Mouse (Mus musculus): Measurements from ENCODE around the gene Gapt.
"Not testable (repeated sequence)": the region's sequence is repeated elsewhere in the genome, so short reads cannot be mapped to it uniquely, and the experiment has no call there.

The Gapt gene

DNA sequence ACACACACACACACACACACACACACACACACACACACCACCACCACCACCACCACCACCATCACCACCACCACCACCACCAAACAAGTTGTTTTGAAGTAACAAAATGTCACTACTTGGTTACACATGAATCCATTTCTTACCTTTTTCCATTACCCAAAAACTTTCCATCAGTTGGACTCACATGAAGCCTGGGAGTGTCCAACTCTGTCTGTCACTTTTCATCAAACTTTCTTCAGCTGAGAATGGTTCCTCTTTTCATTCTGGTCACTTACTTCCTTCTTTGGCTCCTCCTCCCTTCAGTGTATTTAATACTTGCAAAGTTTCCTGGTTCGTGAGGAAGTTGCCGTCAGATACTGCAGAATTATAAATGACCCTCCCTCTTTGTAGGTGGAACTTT lies at the start of gene Gapt:
Gapt (minus strand) TSS at position 259 of the 400 bp plus-strand sequence.
- DNase-seq = no peak

DNA sequence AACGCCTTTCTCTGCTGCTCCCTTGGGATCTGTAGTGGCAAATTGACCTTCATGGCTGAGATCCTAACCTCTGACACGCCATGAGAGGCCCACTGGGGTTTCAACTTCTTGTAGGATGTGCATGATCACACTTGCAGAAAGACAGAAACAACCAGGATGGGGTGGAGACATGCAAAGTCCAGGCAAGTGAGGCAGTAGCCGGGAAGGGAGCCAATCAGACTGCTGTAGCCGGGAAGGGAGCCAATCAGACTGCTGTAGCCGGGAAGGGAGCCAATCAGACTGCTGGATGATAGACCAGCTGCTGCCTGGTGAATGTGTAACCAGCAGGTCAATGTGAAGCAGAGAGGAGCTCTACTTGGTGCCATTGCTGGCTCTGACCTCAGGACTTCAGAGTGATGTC lies 49.2 kb upstream of the Gapt start:
- DNase-seq = peak; percentile 88

DNA sequence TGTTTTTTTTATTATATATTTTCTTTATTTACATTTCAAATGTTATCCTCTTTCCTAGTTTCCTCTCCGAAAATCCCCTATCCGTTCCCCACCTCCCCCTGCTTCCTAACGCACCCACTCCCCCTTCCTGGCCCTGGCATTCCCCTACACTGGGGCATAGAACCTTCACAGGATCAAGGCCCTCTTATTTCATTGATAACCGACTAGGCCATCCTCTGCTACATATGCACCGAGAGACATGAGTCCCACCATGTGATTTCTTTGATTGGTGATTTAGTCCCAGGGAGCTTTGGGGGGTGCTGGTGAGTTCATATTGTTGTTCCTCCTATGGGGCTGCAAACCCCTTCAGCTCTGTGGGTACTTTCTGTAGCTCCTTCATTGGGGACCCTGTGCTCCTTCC lies 47.7 kb upstream of the Gapt start:
- DNase-seq = not testable (repeated sequence)

DNA sequence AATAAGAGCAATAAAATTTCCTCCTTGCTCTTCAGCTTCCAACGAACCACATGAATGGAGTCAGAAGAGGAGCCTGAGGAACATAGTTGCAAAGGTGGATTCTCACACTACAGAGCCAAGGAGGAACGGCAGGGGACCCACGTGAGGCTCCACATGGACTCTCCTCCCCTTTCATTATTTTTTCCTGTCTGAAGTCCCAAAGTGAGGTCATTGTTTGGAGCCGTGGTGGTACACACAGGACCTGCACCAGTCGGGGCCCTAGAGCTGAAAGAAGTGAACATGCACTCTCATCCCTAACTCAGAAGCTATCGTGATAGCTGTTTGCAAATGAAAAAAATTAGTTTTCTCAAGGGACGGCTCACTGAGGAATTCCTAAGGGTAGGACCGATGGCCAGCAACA lies 47.1 kb upstream of the Gapt start:
- no peak for DNase-seq

DNA sequence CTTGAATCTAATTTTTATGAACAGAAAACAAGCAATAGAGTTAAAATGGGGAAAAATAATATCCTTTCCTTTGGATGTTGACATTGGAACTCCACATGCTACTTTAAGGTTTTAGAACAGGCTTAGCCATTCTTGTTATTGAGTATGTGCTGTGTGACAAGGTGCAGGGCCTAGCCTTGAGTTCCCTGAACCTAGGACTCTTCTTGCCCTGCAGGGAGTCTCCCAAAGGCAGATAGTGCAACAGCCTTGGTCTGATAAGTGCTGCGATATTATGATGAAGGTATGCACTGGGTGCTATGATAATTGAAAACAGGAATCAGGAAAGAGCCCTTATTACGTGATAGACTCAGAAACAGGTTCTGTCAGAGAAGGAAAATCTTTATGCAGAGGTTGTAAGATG lies 44.9 kb upstream of the Gapt start:
- no peak for DNase-seq

DNA sequence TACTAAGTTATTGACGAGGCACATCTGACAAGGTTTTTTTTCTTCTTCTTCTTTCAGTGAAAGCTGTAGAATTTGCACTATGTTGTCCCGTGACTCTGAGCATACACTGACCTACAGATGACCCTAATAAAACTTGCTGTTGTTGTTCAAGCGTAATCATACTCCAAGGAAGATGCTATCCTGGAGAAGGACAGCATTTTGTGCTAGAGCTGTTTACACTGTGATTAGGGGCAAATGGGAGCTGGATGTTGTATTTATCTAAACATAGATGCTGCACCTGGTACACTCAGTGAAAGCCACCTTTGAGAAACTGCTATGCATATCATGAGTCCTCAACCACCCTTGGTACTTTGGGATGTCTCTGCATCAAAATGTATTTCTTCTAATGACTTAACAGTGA lies 44.4 kb upstream of the Gapt start:
- no peak for DNase-seq

DNA sequence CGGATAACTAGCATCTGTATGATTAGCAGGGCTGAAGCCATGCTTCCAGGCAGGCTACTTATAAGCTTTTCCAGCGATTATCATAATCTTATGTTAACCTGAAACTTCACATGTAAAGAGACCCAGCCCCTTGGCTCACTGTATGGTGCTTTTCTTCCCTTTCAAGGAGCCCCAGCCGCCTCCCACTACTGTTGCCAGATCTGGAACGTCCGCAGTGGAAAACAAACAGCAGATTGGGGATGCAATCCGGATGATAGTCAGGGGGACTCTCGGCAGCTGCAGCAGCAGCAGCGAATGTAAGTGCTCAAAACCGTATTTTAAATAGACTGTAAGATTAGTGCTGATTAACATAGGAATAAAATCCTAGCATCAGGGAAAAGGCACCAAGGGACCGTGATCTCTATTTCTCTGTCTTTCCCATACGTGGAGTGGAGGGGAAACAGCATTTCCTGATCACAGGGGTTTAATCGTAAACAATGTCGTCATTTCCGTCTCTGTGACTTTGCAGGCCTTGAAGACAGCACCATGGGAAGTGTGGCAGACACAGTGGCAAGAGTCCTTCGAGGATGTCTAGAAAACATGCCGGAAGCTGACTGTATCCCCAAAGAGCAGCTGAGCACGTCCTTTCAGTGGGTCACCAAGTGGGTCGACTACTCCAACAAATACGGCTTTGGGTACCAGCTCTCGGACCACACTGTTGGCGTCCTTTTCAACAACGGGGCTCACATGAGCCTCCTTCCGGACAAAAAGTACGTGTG lies 41.7 kb upstream of the Gapt start:
- DNase-seq = peak; percentile 15

DNA sequence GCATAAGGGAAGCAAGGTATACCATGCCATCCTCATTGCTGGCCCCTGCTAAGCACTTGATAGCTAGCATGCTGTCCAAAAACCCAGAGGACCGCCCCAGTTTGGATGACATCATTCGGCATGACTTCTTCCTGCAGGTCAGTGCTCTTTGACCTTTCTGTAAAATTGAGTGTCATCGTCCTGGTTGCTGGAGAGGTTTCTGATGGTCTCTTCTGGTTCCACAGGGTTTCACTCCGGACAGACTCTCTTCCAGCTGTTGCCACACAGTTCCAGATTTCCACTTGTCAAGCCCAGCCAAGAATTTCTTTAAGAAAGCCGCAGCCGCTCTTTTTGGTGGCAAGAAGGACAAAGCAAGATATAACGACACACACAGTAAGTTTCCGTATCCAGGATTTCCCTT lies 40.8 kb upstream of the Gapt start:
- no peak for DNase-seq

DNA sequence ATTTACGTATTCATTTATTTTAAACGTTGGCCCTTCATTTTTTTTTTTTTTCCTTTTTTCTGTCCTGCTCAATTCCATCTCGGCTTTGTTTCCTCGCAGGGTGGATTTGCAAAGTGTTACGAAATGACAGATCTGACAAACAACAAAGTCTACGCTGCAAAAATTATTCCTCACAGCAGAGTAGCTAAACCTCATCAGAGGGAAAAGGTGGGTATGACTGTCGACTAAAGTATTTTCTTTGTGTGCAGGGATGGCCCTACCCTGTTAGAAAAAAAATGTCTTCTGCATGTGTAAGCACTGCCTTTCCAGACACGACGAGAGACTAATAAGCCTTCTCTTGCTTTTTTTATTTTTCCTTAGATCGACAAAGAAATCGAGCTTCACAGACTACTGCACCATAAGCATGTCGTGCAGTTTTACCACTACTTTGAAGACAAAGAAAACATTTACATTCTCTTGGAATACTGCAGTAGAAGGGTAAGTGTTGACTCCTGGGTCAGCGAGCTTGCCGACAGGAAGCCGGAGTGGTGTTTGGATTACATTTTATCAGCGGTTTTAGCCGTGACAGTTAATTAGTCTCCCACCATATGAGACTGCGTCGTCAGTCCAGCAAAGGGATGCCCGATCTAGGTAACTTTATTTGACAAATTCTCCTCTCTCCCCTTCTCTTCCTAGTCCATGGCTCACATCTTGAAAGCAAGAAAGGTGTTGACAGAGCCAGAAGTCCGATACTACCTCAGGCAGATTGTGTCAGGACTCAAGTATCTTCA lies 39.1 kb upstream of the Gapt start:
- DNase-seq = peak; percentile 18

DNA sequence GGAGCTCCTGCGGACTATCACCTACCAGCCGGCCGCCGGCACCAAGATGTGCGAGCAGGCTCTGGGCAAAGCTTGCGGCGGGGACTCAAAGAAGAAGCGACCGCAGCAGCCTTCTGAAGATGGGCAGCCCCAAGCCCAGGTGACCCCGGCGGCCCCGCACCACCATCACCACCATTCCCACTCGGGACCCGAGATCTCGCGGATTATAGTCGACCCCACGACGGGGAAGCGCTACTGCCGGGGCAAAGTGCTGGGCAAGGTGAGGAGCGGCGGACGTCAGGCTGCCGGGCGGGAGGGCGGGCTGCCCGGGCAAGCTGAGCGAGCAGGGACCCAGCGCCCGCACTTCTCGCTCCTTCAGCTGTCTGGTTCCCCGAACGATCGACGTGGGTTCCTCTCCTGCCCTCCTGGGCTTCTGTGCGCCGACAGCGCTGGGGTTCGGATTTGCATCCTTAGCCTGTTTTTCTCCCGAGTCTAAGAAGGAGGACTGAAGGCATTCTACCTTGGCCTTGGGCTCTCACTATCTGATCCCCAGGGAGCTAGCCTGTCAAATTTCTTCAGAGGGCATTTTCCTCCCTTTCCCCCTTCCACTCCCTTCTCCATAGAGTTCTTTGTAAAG lies 38.3 kb upstream of the Gapt start:
- peak; percentile 26 for DNase-seq

DNA sequence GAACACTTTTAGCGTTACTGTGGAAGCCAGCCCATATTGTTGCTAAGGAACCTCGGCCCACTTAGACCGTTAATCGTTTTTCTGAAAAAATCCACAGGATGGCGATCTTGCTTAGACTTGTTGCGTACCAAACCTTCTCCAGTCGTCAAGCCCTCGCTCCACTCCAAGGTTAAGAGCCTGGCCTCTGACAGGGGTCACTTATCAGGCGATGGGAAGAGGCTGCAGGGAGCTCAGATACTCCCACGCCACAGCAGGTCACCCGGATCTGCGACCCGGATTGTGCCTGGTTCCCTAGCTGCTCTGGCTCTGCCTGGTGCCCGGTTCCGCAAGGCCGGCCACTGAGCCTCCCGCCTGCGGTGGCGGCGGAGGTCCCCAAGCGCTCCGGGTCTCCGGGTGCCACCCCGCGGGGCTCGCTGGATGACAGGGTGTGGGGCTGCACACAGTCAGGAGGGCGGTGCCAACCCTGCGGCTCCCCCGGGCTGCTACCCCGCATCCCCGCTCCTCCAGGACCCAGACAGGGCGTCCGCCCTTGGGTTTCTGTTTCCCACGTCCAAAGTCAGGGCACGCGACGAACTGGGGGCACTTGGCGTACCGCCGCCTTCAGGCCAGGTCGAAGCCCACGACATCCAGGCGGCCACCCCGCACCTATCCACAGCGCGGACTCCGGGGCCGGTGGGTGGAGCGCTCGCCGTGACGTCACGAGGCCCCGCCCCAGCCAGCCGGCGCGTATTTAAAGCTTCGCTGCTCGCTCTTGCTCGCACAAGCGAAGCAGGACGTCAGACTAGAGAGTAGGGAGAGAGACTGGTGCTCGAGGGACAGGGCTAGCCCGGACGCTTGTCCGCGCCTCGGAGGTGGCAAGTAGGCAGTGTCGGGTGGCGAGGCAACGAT lies 37.5 kb upstream of the Gapt start, which contains the start of gene Plk2:
Plk2 (plus strand) TSS at position 756 of the 888 bp plus-strand sequence.
- peak; percentile 93 for DNase-seq

DNA sequence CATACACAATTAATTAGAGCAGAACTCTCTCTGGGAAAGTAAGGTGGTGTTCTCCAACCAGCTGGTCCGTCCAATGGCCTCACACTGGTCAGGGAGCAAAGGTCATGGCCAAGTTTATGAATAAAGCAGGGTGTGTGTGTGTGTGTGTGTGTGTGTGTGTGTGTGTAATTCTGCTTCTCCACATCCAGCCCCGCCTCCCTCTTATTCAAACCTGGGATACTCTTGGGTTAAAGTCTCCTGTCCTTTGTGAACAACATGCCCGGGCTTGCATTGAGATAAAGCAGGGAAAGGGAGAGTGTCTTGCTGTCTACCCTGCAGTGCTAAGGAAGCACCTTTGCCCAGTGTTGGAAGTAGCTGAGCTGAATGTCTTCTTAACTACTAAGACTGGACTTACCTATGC lies 35.6 kb upstream of the Gapt start:
- peak; percentile 73 for DNase-seq

DNA sequence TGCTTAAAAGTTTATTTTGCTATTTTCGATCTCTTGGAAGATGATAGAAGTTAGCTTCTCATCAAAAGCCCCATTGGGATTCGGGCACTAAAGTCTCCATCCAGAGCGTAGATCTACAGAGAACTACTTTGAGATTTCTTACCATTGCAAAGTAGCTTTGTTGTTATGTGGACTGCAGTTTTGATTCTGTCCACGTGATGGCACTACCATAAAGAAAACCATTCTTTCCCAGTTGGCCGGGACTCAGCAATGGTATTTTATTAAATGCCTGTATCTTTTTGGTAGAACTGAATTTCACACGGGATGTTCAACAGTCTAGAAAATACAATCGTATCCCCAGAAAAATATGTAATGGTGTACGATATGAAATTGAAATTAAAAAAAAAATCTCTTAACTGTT lies 35.2 kb upstream of the Gapt start:
- peak; percentile 79 for DNase-seq

DNA sequence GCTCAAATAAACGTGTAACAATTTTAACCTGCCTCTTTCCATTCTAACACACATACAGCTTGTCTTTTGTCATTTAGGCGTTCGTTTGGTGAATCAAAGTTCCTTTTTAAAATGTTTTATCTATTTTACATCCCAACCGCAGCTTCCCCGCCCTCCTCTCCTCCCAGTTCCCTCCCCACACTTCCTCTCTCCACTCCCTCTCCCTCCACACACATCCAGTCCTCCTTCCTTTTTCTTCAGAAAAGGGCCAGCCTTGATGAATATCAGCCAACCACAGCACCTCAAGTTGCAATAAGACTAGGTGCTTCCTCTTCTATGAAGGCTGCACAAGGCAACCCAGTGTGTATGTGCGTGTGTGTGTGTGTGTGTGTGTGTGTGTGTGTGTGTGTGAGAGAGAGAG lies 27.5 kb upstream of the Gapt start:
- no peak for DNase-seq

DNA sequence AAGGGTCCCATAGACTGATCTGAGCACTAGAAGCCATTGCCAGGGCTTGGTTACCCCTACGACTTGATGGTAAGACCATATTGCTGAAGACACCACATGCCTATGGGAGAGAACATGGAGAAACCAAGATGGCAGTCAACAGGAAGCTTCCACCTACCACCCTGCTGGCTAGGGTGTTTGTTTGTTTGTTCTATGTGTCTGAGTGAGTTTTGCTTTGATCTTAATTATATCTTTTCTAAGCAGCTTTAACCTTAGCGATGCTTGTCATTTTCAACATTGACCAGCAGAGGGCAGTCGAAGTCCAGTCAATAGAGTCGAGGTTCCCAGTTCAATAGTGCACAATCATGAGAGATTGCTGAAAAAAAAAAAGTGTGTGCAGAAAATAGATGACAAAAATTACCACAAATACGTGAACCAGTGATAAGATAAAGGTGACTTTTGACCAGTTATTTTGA lies 25.5 kb upstream of the Gapt start:
- DNase-seq = peak; percentile 44

DNA sequence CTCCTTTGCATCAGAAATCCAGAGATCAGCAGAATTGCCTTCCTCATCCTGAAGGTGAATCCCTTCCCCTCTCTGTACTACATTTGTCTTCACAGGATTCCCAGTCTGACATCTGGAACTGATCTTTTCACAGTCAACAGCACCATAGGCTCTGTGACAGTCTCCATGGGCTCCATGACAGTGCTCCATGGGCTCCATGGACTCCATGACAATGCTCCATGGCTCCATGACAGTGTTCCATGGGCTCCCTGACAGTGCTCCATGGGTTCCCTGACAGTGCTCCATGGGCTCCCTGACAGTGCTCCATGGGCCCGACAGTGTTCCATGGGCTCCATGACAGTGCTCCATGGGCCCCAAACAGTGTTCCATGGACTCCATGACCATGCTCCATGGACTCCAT lies 12.7 kb upstream of the Gapt start:
- no peak for DNase-seq

DNA sequence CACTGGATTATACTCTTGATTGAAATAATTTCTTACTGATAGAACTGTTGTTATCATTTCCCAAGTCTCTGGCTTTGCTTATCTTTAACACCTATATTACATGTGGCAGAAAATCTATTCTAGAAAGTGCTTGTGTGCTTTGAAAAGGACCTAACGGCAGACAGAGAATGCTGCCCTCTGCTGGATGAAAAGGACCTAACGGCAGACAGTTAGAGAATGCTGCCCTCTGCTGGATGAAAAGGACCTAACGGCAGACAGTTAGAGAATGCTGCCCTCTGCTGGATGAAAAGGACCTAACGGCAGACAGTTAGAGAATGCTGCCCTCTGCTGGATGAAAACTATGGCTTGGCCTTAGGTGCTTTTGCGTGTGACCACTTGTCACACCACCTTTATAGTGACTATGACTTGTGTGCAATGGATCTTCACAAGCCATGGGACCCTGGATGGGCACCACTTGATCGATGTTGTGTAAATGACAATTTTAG lies 11.6 kb upstream of the Gapt start:
- DNase-seq = peak; percentile 76

DNA sequence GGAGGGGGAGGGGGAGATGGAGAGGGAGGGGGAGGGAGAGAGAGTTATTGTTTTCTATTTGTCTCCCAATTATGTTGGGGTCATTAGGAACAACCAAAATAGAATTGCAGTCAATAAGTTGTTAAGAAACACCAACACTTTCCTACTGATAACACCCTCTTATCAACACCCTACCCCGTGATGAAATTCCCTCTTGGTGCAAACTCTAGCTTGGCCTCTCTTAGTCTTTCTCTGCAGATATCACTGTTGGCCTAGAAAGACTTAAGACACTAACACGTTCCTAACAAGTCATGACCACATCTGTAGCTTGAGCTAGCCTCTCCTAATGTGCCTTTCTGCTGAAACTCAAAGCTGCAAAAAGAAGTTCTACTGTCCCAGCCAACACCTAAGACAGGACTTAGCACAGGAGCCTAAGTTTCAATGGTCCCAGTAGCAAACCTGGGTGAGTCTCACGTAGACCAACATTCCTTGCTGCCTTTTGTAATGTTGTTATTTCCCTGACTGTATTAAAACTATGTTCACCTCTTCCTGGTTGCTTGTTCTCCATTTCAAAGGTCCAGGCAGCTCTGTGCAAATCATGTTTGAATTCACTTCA lies 11.1 kb upstream of the Gapt start:
- no peak for DNase-seq

DNA sequence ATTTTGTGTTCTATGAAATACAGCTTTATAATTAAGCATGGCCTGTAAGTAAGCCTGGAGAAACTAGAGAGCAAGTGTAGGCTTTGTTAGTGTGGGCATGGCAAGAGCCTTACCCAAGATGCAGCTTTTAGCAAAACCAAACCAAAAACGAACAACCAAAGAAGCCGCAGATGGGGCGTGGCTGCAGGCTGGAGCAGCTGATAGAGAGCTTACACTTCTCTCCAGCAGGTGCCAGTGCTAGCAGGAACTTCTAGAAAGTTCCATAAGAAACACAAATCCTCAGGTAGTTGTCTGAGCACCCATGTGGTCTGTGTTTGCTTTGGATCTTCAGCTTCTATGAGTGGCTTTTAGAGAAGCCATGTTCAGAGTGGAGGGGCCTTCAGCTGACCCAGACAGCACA lies 9.5 kb upstream of the Gapt start:
- DNase-seq = no peak

DNA sequence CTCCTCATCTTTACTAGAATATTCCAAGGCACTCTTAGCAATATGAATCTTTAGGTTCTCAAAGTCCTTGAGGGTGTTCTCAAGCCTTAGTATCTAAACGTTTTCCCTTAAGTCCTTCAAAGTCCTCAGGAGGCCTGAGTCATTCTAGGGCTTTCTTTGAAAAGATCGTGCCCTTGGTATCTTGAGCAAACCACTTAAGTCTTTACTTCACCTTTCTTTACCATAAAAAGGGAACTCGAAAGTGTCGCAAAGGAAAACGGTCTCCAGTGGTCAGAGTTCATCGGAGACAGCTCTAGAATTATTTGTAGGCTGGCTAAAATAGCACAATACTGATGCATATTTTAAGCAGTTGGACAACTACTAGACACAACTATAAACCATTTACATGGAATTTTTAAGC lies 6.7 kb upstream of the Gapt start:
- no peak for DNase-seq

DNA sequence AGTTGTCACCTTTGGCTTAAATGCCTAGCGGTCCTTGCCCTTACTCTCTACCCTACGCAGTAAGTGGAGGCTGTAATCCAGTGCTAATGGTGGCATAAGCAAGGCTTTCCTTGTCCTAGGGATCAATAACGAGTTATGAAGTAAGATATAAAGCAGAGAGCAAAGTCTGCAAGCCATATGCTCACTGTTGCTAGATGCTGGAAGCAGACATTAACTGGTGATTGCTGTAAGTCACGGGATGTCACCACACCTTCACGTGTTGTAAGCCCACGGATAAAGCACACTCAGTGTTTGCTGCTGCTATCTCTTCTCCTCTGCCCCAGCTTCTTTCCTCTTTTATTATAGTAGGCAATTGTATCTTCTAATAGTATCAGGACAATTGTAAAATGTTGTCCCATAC lies 5.9 kb downstream of the Gapt start:
- no peak for DNase-seq

DNA sequence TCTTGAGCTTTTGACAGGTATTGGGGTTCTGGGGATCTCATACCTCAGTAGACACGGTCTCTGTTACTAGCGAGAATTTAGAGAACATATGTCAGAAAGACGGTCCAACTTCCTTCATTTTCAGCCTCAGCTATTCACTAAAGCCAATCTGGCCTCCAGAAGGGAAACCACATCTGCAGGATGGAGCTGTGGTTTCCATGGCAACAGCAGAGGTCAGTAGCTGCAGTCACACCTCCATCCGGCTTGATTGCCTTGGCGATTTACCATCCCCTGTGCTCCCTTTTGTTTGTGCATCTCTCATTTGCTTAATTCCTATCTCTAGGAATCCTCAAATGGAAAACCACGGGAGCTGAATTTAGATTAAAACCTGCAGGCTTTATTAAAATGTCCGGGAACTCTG lies 10.3 kb downstream of the Gapt start:
- DNase-seq = no peak

Data from kidney, adult 9 months (tissue).